Mouse (Mus musculus): ENCODE data around the gene Npr2. TPM values are rescaled to one million over a fixed set of nuclear protein-coding genes. Genes with fewer than 3 reads are reported as not detected.

Gene Npr2
- polyA plus RNA-seq, 1 experiment from 2014 or later = 4.8 TPM

- ATAC-seq (ENCODE audit: low FRiP score, low TSS enrichment) (no peak), DNase-seq (ENCODE audit: low spot score) (no peak)
- H3K27ac ChIP-seq (replicated peaks) = no peak overlapping the region
- H3K27me3 ChIP-seq (ENCODE audit: control insufficient read depth, insufficient read depth, low read length) = no peaks in the 10 kb centered on the region
- H3K4me2 ChIP-seq (replicated peaks; ENCODE audit: low read depth) = no peak overlapping the region
- H3K9me3 ChIP-seq (ENCODE audit: control insufficient read depth, low read length) = no peaks in the 10 kb centered on the region
- no peaks in the 10 kb centered on the region for H3K36me3 ChIP-seq (ENCODE audit: control insufficient read depth, insufficient read depth, low read length)
- WGBS = 40% methylated on average over 10 of the region's 10 CpGs
- no peak overlapping the region for H3K4me3 ChIP-seq (ENCODE audit: low read depth, low read length)
- TF ChIP-seq CTCF (IDR thresholded peaks at IDR 0.05; ENCODE audit: low read depth) = no peak
- no peak for TF ChIP-seq EP300 (optimal IDR thresholded peaks at IDR 0.05)
- no peaks in the 10 kb centered on the region for H3K4me1 ChIP-seq (replicated peaks; ENCODE audit: control insufficient read depth, insufficient read depth)
- H3K9ac ChIP-seq (ENCODE audit: low read length) = no peak overlapping the region
Observed at GRCm38 (mm10) chr4:43612534-43612933, 19.2 kb upstream of the Npr2 start.

- DNase-seq (ENCODE audit: low spot score) (peak; percentile 24), ATAC-seq (ENCODE audit: low FRiP score, low TSS enrichment) (no peak)
- H3K36me3 ChIP-seq (ENCODE audit: control insufficient read depth, insufficient read depth, low read length) = no peaks in the 10 kb centered on the region
Observed at GRCm38 (mm10) chr4:43613060-43613730, 18.5 kb upstream of the Npr2 start.

DNA sequence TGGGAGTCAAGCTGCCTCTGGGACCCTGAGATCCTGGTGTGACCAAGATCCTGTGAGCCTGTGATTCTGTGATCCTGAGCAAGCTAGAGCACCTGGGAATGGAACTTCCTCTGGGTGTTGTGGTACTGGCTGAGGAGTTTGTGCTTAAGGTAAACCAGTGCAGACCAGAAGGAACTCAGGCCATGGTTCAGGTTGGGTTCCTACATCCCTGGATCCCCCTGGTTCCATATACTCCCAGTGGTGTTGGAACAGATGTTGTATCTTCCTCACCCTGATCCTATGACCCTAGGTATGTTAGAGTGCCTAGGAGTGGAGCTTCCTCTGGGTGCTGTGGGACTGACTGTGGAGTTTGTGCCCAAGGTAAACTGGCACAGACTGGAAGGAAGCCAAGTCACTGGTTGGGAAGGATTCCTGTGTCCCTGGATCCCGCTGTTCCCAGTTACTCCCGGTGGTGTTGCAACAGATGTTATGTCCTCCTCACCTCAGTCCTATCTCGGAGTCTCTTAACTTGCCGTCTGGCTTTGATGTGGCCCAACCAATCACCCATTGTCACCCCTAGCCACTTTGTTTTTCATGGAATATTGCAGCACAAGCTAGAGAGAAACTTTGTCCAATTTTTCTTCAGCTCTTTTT is 11.5 kb upstream of the Npr2 start:
- TF ChIP-seq EP300 (optimal IDR thresholded peaks at IDR 0.05) (no peak), CTCF (IDR thresholded peaks at IDR 0.05; ENCODE audit: low read depth) (no peak)
- no peak overlapping the region for H3K27ac ChIP-seq (replicated peaks)
- 77% methylated on average over 4 of the region's 4 CpGs for WGBS
- no peak overlapping the region for H3K4me2 ChIP-seq (replicated peaks; ENCODE audit: low read depth)
- DNase-seq (ENCODE audit: low spot score) (peak; percentile 11), ATAC-seq (ENCODE audit: low FRiP score, low TSS enrichment) (no peak)
- H3K4me3 ChIP-seq (ENCODE audit: low read depth, low read length) = no peak overlapping the region
- H3K4me1 ChIP-seq (replicated peaks; ENCODE audit: control insufficient read depth, insufficient read depth) = no peaks in the 10 kb centered on the region
- H3K27me3 ChIP-seq (ENCODE audit: control insufficient read depth, insufficient read depth, low read length) = no peaks in the 10 kb centered on the region
- no peak overlapping the region for H3K9ac ChIP-seq (ENCODE audit: low read length)
- no peaks in the 10 kb centered on the region for H3K9me3 ChIP-seq (ENCODE audit: control insufficient read depth, low read length)
- H3K36me3 ChIP-seq (ENCODE audit: control insufficient read depth, insufficient read depth, low read length) = no peaks in the 10 kb centered on the region

More at GRCm38 (mm10) chr4:43613060-43613730, 18.5 kb upstream of the Npr2 start:
- H3K27ac ChIP-seq (replicated peaks) = no peak overlapping the region
- no peaks in the 10 kb centered on the region for H3K4me1 ChIP-seq (replicated peaks; ENCODE audit: control insufficient read depth, insufficient read depth)
- H3K4me3 ChIP-seq (ENCODE audit: low read depth, low read length) = no peak overlapping the region
- H3K4me2 ChIP-seq (replicated peaks; ENCODE audit: low read depth) = no peak overlapping the region
- H3K9me3 ChIP-seq (ENCODE audit: control insufficient read depth, low read length) = no peaks in the 10 kb centered on the region
- TF ChIP-seq CTCF (IDR thresholded peaks at IDR 0.05; ENCODE audit: low read depth) = no peak
- TF ChIP-seq EP300 (optimal IDR thresholded peaks at IDR 0.05) = no peak
- WGBS = 53% methylated on average over 3 of the region's 3 CpGs
- no peaks in the 10 kb centered on the region for H3K27me3 ChIP-seq (ENCODE audit: control insufficient read depth, insufficient read depth, low read length)
- no peak overlapping the region for H3K9ac ChIP-seq (ENCODE audit: low read length)

- peaks cover 3% of the 10 kb centered on the region; the same call in 1 of the 2 replicates for H3K27me3 ChIP-seq (ENCODE audit: control insufficient read depth, insufficient read depth, low read length)
- WGBS = 48% methylated on average over 20 of the region's 20 CpGs
Observed at GRCm38 (mm10) chr4:43629106-43629817, 2.5 kb upstream of the Npr2 start.

GRCm38 (mm10) chr4:43630030-43630581 is 1.6 kb upstream of the Npr2 start:
- no peak overlapping the region for H3K9ac ChIP-seq (ENCODE audit: low read length)
- no peak overlapping the region for H3K4me3 ChIP-seq (ENCODE audit: low read depth, low read length)
- no peak overlapping the region; the same call in 1 of the 2 replicates for H3K4me2 ChIP-seq (replicated peaks; ENCODE audit: low read depth)
- H3K27ac ChIP-seq (replicated peaks) = no peak overlapping the region; the same call in 1 of the 2 replicates
- TF ChIP-seq CTCF (IDR thresholded peaks at IDR 0.05; ENCODE audit: low read depth) (peak; percentile 94), EP300 (optimal IDR thresholded peaks at IDR 0.05) (no peak)
- ATAC-seq (ENCODE audit: low FRiP score, low TSS enrichment) = peak; percentile 69
- H3K36me3 ChIP-seq (ENCODE audit: control insufficient read depth, insufficient read depth, low read length) = no peaks in the 10 kb centered on the region
- H3K9me3 ChIP-seq (ENCODE audit: control insufficient read depth, low read length) = no peaks in the 10 kb centered on the region
- 5% methylated on average over 5 of the region's 5 CpGs for WGBS
- peak; percentile 72 for DNase-seq (ENCODE audit: low spot score)
- H3K27me3 ChIP-seq (ENCODE audit: control insufficient read depth, insufficient read depth, low read length) = peaks cover 3% of the 10 kb centered on the region; the same call in 1 of the 2 replicates
- H3K4me1 ChIP-seq (replicated peaks; ENCODE audit: control insufficient read depth, insufficient read depth) = peaks cover 8% of the 10 kb centered on the region; the same call in 1 of the 2 replicates

More at GRCm38 (mm10) chr4:43629106-43629817, 2.5 kb upstream of the Npr2 start:
- H3K4me1 ChIP-seq (replicated peaks; ENCODE audit: control insufficient read depth, insufficient read depth) = peaks cover 8% of the 10 kb centered on the region; the same call in 1 of the 2 replicates
- DNase-seq (ENCODE audit: low spot score) (peak; percentile 18), ATAC-seq (ENCODE audit: low FRiP score, low TSS enrichment) (no peak)
- TF ChIP-seq CTCF (IDR thresholded peaks at IDR 0.05; ENCODE audit: low read depth) = no peak
- TF ChIP-seq EP300 (optimal IDR thresholded peaks at IDR 0.05) = no peak
- no peaks in the 10 kb centered on the region for H3K9me3 ChIP-seq (ENCODE audit: control insufficient read depth, low read length)
- H3K9ac ChIP-seq (ENCODE audit: low read length) = no peak overlapping the region
- no peaks in the 10 kb centered on the region for H3K36me3 ChIP-seq (ENCODE audit: control insufficient read depth, insufficient read depth, low read length)
- no peak overlapping the region for H3K27ac ChIP-seq (replicated peaks)
- H3K4me3 ChIP-seq (ENCODE audit: low read depth, low read length) = no peak overlapping the region
- H3K4me2 ChIP-seq (replicated peaks; ENCODE audit: low read depth) = no peak overlapping the region
